ENCODE assay signal across 8 mouse cellular contexts in genomic region chr8:80738388-80739154, GRCm38 (mm10). TPM values are rescaled to one million over a fixed set of nuclear protein-coding genes. Genes with fewer than 3 reads are reported as not detected.
A peak's percentile ranks its signal among the peaks of the same experiment; 100 is the strongest.
DNase-seq lines count a peak whose midpoint lies in the region; ATAC-seq lines count a peak whose summit lies in the region.

No protein-coding gene starts in this region.

- H3K9me3 ChIP-seq in erythroblast, embryonic 14.5 days (ENCODE audit: control insufficient read depth, low read length), result peaks cover 2% of the 10 kb centered on the region; the same call in 1 of the 2 replicates
- no peaks in the 10 kb centered on the region for H3K9me3 ChIP-seq in heart, embryonic 12.5 days (replicated peaks)
- H3K9me3 ChIP-seq in liver, embryonic 16.5 days (replicated peaks; ENCODE audit: control insufficient read depth, low read length), result no peaks in the 10 kb centered on the region
- H3K9me3 ChIP-seq in neural tube, embryonic 12.5 days, result no peaks in the 10 kb centered on the region

- ATAC-seq in CD4-positive, CD25-positive, alpha-beta regulatory T cell, adult 4 months, result peak; percentile 21
- ATAC-seq in heart, embryonic 12.5 days (ENCODE audit: insufficient number of reproducible peaks, low FRiP score), result peak; percentile 72
- peak; percentile 39 for ATAC-seq in liver, embryonic 16.5 days (ENCODE audit: low read depth)
- peak; percentile 83 for ATAC-seq in neural tube, embryonic 12.5 days (ENCODE audit: low FRiP score, low read depth)

- peak overlapping the region; percentile 85 for H3K9ac ChIP-seq in heart, embryonic 12.5 days
- peak overlapping the region; percentile 95 for H3K9ac ChIP-seq in liver, embryonic 16.5 days (ENCODE audit: low read depth, low read length)
- H3K9ac ChIP-seq in neural tube, embryonic 12.5 days, result peak overlapping the region; percentile 93

- no peaks in the 10 kb centered on the region for H3K27me3 ChIP-seq in erythroblast, embryonic 14.5 days (ENCODE audit: control insufficient read depth)
- H3K27me3 ChIP-seq in heart, embryonic 12.5 days (replicated peaks), result no peaks in the 10 kb centered on the region
- no peaks in the 10 kb centered on the region for H3K27me3 ChIP-seq in liver, embryonic 16.5 days (ENCODE audit: control insufficient read depth, insufficient read depth, low read depth, low read length)
- no peaks in the 10 kb centered on the region for H3K27me3 ChIP-seq in neural tube, embryonic 12.5 days (replicated peaks)

- peaks cover 22% of the 10 kb centered on the region for H3K4me1 ChIP-seq in erythroblast, embryonic 14.5 days (ENCODE audit: control insufficient read depth)
- H3K4me1 ChIP-seq in heart, embryonic 12.5 days (replicated peaks), result peaks cover 8% of the 10 kb centered on the region
- peaks cover 5% of the 10 kb centered on the region; the same call in 1 of the 2 replicates for H3K4me1 ChIP-seq in liver, embryonic 16.5 days (ENCODE audit: control insufficient read depth, low read depth, low read length)
- H3K4me1 ChIP-seq in neural tube, embryonic 12.5 days, result peaks cover 7% of the 10 kb centered on the region

- peak overlapping the region; percentile 96 for H3K4me2 ChIP-seq in heart, embryonic 12.5 days
- H3K4me2 ChIP-seq in liver, embryonic 16.5 days (ENCODE audit: low read depth, low read length), result peak overlapping the region; percentile 95
- H3K4me2 ChIP-seq in neural tube, embryonic 12.5 days (replicated peaks), result peak overlapping the region; percentile 85

- DNase-seq in brain, embryonic 18.5 days (ENCODE audit: low read depth, low spot score), result peak; percentile 18
- peak; percentile 67 for DNase-seq in kidney, postnatal 10 days
- peak; percentile 33 for DNase-seq in telencephalon, adult 2 months (ENCODE audit: low read depth, low spot score)

- H3K27ac ChIP-seq in heart, embryonic 12.5 days (ENCODE audit: poor library complexity, severe bottlenecking), result peak overlapping the region; percentile 100
- peak overlapping the region; percentile 99 for H3K27ac ChIP-seq in liver, embryonic 16.5 days (ENCODE audit: low read length)
- peak overlapping the region; percentile 97 for H3K27ac ChIP-seq in neural tube, embryonic 12.5 days

- H3K4me3 ChIP-seq in erythroblast, embryonic 14.5 days (replicated peaks), result peak overlapping the region; percentile 74
- H3K4me3 ChIP-seq in heart, embryonic 12.5 days, result peak overlapping the region; percentile 78
- H3K4me3 ChIP-seq in liver, embryonic 16.5 days (ENCODE audit: low read depth, low read length), result peak overlapping the region; percentile 94
- peak overlapping the region; percentile 85 for H3K4me3 ChIP-seq in neural tube, embryonic 12.5 days

- peaks cover 31% of the 10 kb centered on the region for H3K36me3 ChIP-seq in erythroblast, embryonic 14.5 days (ENCODE audit: control insufficient read depth)
- peaks cover 20% of the 10 kb centered on the region for H3K36me3 ChIP-seq in heart, embryonic 12.5 days
- H3K36me3 ChIP-seq in liver, embryonic 16.5 days (ENCODE audit: control insufficient read depth, insufficient read depth), result peaks cover 13% of the 10 kb centered on the region
- peaks cover 18% of the 10 kb centered on the region for H3K36me3 ChIP-seq in neural tube, embryonic 12.5 days

- under 1% methylated on average over 82 of the region's 84 CpGs for WGBS in heart, embryonic 12.5 days
- WGBS in liver, embryonic 16.5 days (ENCODE audit: insufficient replicate concordance), result under 1% methylated on average over 77 of the region's 84 CpGs
- WGBS in neural tube, embryonic 12.5 days, result under 1% methylated on average over 76 of the region's 84 CpGs

RNA-seq across cellular contexts. Expression of gene Smarca5, which starts 0.7 kb away (rescaled TPM):
- polyA plus RNA-seq in CD4-positive, CD25-positive, alpha-beta regulatory T cell, adult 4 months (2017; shearing (Covaris generic)), result 10 to 100 TPM; 19.2 to 31.8 TPM
- 0.96 and 1.3 TPM in 2 replicates for polyA plus RNA-seq in erythroblast, embryonic 14.5 days (2012)
- polyA plus RNA-seq in heart, embryonic 12.5 days (2016; fragmentation: Nextera tagmentation; extraction: Ambion mirVana), result 61.7 and 64.9 TPM in 2 replicates
- polyA plus RNA-seq in liver, embryonic 16.5 days (2015; fragmentation: Nextera tagmentation; extraction: Ambion mirVana), result 31.4 and 31.7 TPM in 2 replicates
- 141 and 156 TPM in 2 replicates for polyA plus RNA-seq in neural tube, embryonic 12.5 days (2016; fragmentation: Nextera tagmentation; extraction: Ambion mirVana)

Comparison
In these comparisons a context has a peak if more than half of its experiments do, and no peak if none do; other contexts are left out.
1. Peak in every context shown above with its lines: DNase-seq, ATAC-seq, H3K4me3 ChIP-seq and H3K27ac ChIP-seq.
2. ATAC-seq: peak in every context shown above with its lines; median percentile 83 in neural tube, embryonic 12.5 days; 72 in heart, embryonic 12.5 days; 39 in liver, embryonic 16.5 days; 21 in CD4-positive, CD25-positive, alpha-beta regulatory T cell, adult 4 months.